Mouse (Mus musculus) midbrain, postnatal 0 days (tissue): Measurements from ENCODE around the gene 6430571L13Rik. TPM values are rescaled to one million over a fixed set of nuclear protein-coding genes. Genes with fewer than 3 reads are reported as not detected.

Source experiments
- ATAC-seq: fragments of 200-750 bp; cut with Nextera tagmentation; 2 replicates; pipeline ENCODE4 v1.8.0; 2017; ENCODE audit warnings: moderate number of reproducible peaks, mild to moderate bottlenecking, moderate TSS enrichment, moderate library complexity; ENCODE audit not compliant: low FRiP score
- DNase-seq: peaks from one replicate; pipeline ENCODE4 v3.0.0-alpha.2; 2015; ENCODE audit warnings: low spot score
- H3K27ac ChIP-seq: fragments of 300-500 bp; sonication (generic); 2 replicates; pipeline ENCODE4 v1.5.1; 2014; ENCODE audit warnings: low read depth, mild to moderate bottlenecking, low read length, mixed read lengths
- H3K27me3 ChIP-seq: fragments of 300-500 bp; sonication (generic); 2 replicates; pipeline ENCODE4 v1.6.1; 2014; ENCODE audit warnings: low read length, control low read depth, mixed read lengths; ENCODE audit not compliant: insufficient read depth
- H3K36me3 ChIP-seq: fragments of 300-500 bp; sonication (generic); 2 replicates; pipeline ENCODE4 v1.6.1; 2014; ENCODE audit warnings: low read length, control low read depth, mixed read lengths; ENCODE audit not compliant: insufficient read depth
- H3K4me1 ChIP-seq: fragments of 300-500 bp; sonication (generic); 2 replicates; pipeline ENCODE4 v1.6.1; 2014; ENCODE audit warnings: mild to moderate bottlenecking, control low read depth, antibody characterized with exemption, low read length, mixed read lengths; ENCODE audit not compliant: insufficient read depth
- H3K4me2 ChIP-seq: fragments of 300-500 bp; sonication (generic); 2 replicates; pipeline ENCODE4 v1.6.1; 2014; ENCODE audit warnings: low read depth, mild to moderate bottlenecking, low read length, mixed read lengths; ENCODE audit not compliant: poor library complexity, severe bottlenecking
- H3K4me3 ChIP-seq: fragments of 300-500 bp; sonication (generic); 2 replicates; pipeline ENCODE4 v1.5.1; 2014; ENCODE audit warnings: low read depth, mild to moderate bottlenecking, low read length, moderate library complexity
- H3K9ac ChIP-seq: fragments of 300-500 bp; sonication (generic); replicated peaks from 2 replicates; pipeline ENCODE4 v1.6.1; 2014; ENCODE audit warnings: mild to moderate bottlenecking, low read length, moderate library complexity, mixed read lengths; ENCODE audit not compliant: poor library complexity, severe bottlenecking
- H3K9me3 ChIP-seq: fragments of 300-500 bp; sonication (generic); 2 replicates; pipeline ENCODE4 v1.6.1; 2016; ENCODE audit warnings: low read length, control low read depth
- CTCF ChIP-seq: IDR thresholded peaks from 2 replicates; pipeline ENCODE4 v1.5.1; 2016; ENCODE audit warnings: antibody characterized with exemption, mild to moderate bottlenecking
- WGBS: fragments of 180-500 bp; shearing (Covaris S2); extraction: QIAGEN DNeasy Blood & Tissue Kit; methylation state at CpG from one replicate; pipeline ENCODE4 v1.1.7; 2014; 5-methylcytosine and 5-hydroxymethylcytosine counted together
- polyA plus RNA-seq: library from polyadenylated mRNA; unstranded; fragments of >200 nt; fragmentation: Nextera tagmentation; extraction: Ambion mirVana; gene quantifications from 2 replicates; pipeline ENCODE4 v1.2.1, GENCODE M21; 2015
- total RNA-seq: library from RNA; depleted of rRNA; stranded (reverse); fragments of >200 nt; gene quantifications from 2 replicates; pipeline ENCODE4 v1.2.3, GENCODE M21; 2014

The 6430571L13Rik gene
- total and polyA plus RNA-seq, 2 experiments from 2014 or later, result 10.4 to 13.6 TPM

GRCm38 (mm10) chr9:107296501-107296965 is 43.9 kb upstream of the 6430571L13Rik start:
- Histone ChIP-seq H3K27ac (no peak overlapping the region), H3K4me3 (peak overlapping the region; percentile 70), H3K9me3 (no peaks in the 10 kb centered on the region), H3K9ac (peak overlapping the region; percentile 56), H3K36me3 (peaks cover 14% of the 10 kb centered on the region), H3K4me1 (peaks cover 4% of the 10 kb centered on the region), H3K27me3 (0 out of 2 replicates have a peak, but pooled peaks cover 10% of the 10 kb centered on the region), H3K4me2 (peak overlapping the region; percentile 88)
- peak; percentile 96 for ATAC-seq
- under 1% methylated on average over 30 of the region's 31 CpGs for WGBS
- no peak for TF ChIP-seq CTCF
- DNase-seq, result peak; percentile 97

GRCm38 (mm10) chr9:107297059-107297458 is 43.3 kb upstream of the 6430571L13Rik start:
- Histone ChIP-seq H3K9me3 (no peaks in the 10 kb centered on the region), H3K27me3 (0 out of 2 replicates have a peak, but pooled peaks cover 10% of the 10 kb centered on the region), H3K4me1 (peaks cover 4% of the 10 kb centered on the region), H3K4me3 (peak overlapping the region; percentile 70), H3K4me2 (peak overlapping the region; percentile 88), H3K27ac (no peak overlapping the region), H3K9ac (peak overlapping the region; percentile 56), H3K36me3 (peaks cover 16% of the 10 kb centered on the region)
- DNase-seq (no peak), ATAC-seq (peak; percentile 12; the same call in 1 of the 2 replicates)
- TF ChIP-seq CTCF, result no peak
- WGBS, result 9% methylated on average over 16 of the region's 16 CpGs

- ATAC-seq, result no peak
- no peak for DNase-seq
- peak overlapping the region; percentile 70 for H3K4me3 ChIP-seq
- H3K4me2 ChIP-seq, result peak overlapping the region; percentile 88
- WGBS, result 93% methylated on average over 4 of the region's 4 CpGs
- TF ChIP-seq CTCF, result no peak
- H3K9ac ChIP-seq, result no peak overlapping the region
- 0 out of 2 replicates have a peak, but pooled peaks cover 10% of the 10 kb centered on the region for H3K27me3 ChIP-seq
- H3K36me3 ChIP-seq, result peaks cover 16% of the 10 kb centered on the region
- peaks cover 4% of the 10 kb centered on the region for H3K4me1 ChIP-seq
- H3K9me3 ChIP-seq, result no peaks in the 10 kb centered on the region
- H3K27ac ChIP-seq, result no peak overlapping the region
Measured at GRCm38 (mm10) chr9:107297658-107298057, 42.7 kb upstream of the 6430571L13Rik start.

- no peak overlapping the region for H3K9ac ChIP-seq
- peaks cover 4% of the 10 kb centered on the region for H3K4me1 ChIP-seq
- H3K9me3 ChIP-seq, result no peaks in the 10 kb centered on the region
- peak overlapping the region; percentile 88; the same call in 1 of the 2 replicates for H3K4me2 ChIP-seq
- TF ChIP-seq CTCF, result no peak
- no peak for ATAC-seq
- no peak for DNase-seq
- 91% methylated on average over 8 of the region's 8 CpGs for WGBS
- 0 out of 2 replicates have a peak, but pooled peaks cover 7% of the 10 kb centered on the region for H3K27me3 ChIP-seq
- H3K27ac ChIP-seq, result no peak overlapping the region
- no peak overlapping the region for H3K4me3 ChIP-seq
- H3K36me3 ChIP-seq, result peaks cover 16% of the 10 kb centered on the region
Measured at GRCm38 (mm10) chr9:107298059-107298780, 42.2 kb upstream of the 6430571L13Rik start.

GRCm38 (mm10) chr9:107298876-107299275 is 41.5 kb upstream of the 6430571L13Rik start:
- ATAC-seq (no peak), DNase-seq (no peak)
- H3K4me3 ChIP-seq, result no peak overlapping the region
- H3K4me1 ChIP-seq, result peaks cover 4% of the 10 kb centered on the region
- H3K36me3 ChIP-seq, result peaks cover 16% of the 10 kb centered on the region
- no peaks in the 10 kb centered on the region for H3K9me3 ChIP-seq
- H3K4me2 ChIP-seq, result no peak overlapping the region
- H3K9ac ChIP-seq, result no peak overlapping the region
- no peak for TF ChIP-seq CTCF
- 0 out of 2 replicates have a peak, but pooled peaks cover 5% of the 10 kb centered on the region for H3K27me3 ChIP-seq
- 91% methylated on average over 6 of the region's 6 CpGs for WGBS
- H3K27ac ChIP-seq, result no peak overlapping the region

GRCm38 (mm10) chr9:107299783-107300182 is 40.6 kb upstream of the 6430571L13Rik start:
- Histone ChIP-seq H3K36me3 (peaks cover 16% of the 10 kb centered on the region), H3K27ac (no peak overlapping the region), H3K9ac (no peak overlapping the region), H3K27me3 (0 out of 2 replicates have a peak, but pooled peaks cover 5% of the 10 kb centered on the region), H3K4me2 (no peak overlapping the region), H3K4me1 (peaks cover 4% of the 10 kb centered on the region), H3K4me3 (no peak overlapping the region), H3K9me3 (no peaks in the 10 kb centered on the region)
- 93% methylated on average over 7 of the region's 7 CpGs for WGBS
- ATAC-seq (no peak), DNase-seq (no peak)
- TF ChIP-seq CTCF, result no peak
